ENCODE assay signal across 18 mouse cellular contexts in the genomic region with DNA sequence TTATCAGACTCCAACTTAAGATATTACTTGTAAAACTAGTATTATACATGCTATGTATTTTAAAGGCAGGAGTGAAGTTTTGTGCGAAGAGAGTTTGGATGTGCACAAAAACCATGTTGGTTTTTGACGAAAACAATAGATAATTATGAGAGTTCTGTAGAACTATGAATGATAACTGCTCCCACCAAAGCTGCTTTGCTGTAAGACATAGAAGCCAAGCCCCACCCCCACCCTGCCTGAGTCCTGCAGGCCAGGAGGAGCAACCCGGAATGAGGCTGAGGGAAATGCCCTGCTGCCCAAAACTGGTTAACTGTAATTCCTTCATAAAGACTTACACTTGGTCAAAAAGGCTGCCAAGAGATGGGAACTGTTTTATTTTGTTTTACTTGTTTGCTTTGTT.
"Had no signal": no experiment of that assay in that cellular context is flagged by ENCODE, and none has a peak within 500 bp of the region (broad histone marks: within the 10 kb centered on the region; RNA-seq: fewer than 3 reads in every experiment).

No protein-coding gene starts in this region.

- H3K9me3 ChIP-seq: kidney, embryonic 15.5 days; liver, embryonic 15.5 days; midbrain, embryonic 13.5 days; neural tube, embryonic 12.5 days; stomach, embryonic 15.5 days had no signal

- H3K36me3 ChIP-seq: kidney, embryonic 15.5 days; liver, embryonic 15.5 days; midbrain, embryonic 13.5 days; neural tube, embryonic 12.5 days; stomach, embryonic 15.5 days had no signal

- H3K9ac ChIP-seq: kidney, embryonic 15.5 days; liver, embryonic 15.5 days; midbrain, embryonic 13.5 days; neural tube, embryonic 12.5 days; stomach, embryonic 15.5 days had no signal

- H3K27me3 ChIP-seq: neural tube, embryonic 12.5 days; stomach, embryonic 15.5 days had no signal

- H3K27ac ChIP-seq: kidney, embryonic 15.5 days; left cerebral cortex, adult 2 months; liver, embryonic 15.5 days; macrophage; neural tube, embryonic 12.5 days; stomach, embryonic 15.5 days had no signal

- H3K4me3 ChIP-seq: kidney, embryonic 15.5 days; left cerebral cortex, adult 2 months; liver, embryonic 15.5 days; midbrain, embryonic 13.5 days; neural tube, embryonic 12.5 days; stomach, embryonic 15.5 days had no signal

- DNase-seq: kidney, adult 11 months; kidney, adult 8-10 months; kidney, postnatal 10 days; kidney, postnatal 36 days; layer of hippocampus, postnatal 36 days; lung, adult 2 months; lung, postnatal 14 days; right cerebral cortex, adult 18-20 months; right cerebral cortex, postnatal 25 days; spleen, adult 18-20 months; thymus, postnatal 25 days had no signal

- H3K4me2 ChIP-seq: kidney, embryonic 15.5 days; liver, embryonic 15.5 days; stomach, embryonic 15.5 days had no signal
